Mouse (Mus musculus): ENCODE measurements around the gene Foxb2.
"Not testable (repeated sequence)": the region's sequence is repeated elsewhere in the genome, so short reads cannot be mapped to it uniquely, and the experiment has no call there.

The Foxb2 gene

DNA sequence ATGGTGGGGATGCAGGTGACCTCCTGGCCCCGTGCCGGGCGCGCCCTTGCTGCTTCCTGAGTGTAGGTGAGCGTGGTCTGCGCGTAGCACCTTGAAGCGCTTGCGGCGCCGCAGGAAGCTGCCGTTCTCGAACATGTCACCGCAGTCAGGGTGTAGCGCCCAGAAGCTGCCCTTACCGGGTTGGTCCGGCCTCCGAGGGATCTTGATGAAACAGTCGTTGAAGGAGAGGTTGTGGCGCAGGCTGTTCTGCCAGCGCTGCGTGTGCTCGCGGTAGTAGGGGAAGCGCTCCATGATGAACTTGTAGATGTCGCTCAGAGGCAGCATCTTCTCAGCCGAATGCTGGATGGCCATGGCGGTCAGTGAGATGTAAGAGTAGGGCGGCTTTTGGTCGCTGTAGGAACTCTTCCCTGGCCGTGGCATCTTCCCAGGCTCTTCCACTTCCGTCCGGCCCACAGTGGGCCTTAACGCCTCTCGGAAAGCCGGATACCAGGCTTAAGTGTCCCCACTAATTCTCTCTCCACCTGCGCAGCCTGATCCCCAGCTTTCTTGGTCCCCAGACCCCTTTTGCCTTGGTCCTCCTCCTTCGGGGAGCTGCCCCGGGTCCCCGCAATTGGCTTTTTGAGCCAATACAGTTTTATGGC lies at the start of gene Foxb2:
TSS of gene Foxb2 (minus strand) at position 585 of the 641 bp plus-strand sequence.
- peak; percentile 24 to 40 for DNase-seq

DNA sequence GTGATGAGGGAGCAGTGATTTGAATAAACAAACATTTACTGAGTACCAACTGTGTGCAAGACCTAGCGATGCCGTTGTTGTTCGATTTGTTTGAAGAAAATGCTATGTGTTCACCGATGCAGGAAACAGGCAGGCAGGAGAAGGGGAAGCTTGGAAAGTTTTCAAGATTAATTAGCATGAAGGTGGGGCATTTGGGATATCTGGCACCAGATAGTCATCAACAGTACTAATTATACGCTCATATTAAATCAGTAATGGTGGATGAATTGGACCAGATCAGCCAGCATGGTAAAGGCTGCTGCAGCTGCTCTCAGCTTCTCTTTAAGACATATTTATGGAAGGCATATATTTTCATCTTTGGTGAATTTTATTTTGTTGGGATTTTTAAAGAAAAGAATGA lies 37.9 kb upstream of the Foxb2 start:
- DNase-seq: no peak

DNA sequence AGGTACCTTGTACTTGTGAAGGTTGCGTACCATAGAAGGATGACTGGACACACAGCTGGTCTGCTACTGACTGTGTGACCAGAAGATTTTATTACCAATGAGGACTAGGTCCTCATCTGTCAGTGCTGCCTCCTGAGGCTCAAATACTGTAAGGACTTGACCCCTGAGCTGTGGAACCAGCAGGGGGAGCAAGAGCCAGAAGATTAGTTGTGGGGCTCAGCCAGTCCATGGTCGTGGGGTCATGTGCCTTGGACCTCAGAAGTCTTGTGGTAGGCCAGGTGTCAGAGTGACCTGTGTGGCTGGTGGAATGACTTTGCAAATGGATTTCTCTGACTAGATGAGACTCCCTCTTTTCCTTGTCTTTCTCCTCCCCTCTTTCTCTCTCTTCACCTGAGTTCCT lies 29.5 kb upstream of the Foxb2 start:
- peak in 1 of 2 experiments; percentile 4 for DNase-seq

DNA sequence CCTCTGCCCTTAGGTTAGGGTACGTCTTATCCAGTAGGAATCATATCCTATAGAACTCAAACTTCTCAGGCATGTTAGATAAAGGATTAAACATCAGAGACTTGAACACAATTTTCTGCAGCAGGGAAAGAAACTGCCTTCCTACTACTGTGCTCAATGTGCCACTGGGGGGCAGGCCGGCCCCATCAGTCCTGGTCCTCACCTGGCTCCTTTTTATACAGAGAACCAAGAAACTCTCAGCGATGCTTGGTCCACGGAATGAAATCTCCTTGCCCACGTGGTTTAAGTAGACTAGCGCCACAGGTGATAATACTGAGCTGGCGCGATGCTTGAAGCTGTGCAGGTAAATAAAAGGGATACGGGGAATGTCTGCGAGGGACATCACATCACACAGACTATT lies 26.1 kb upstream of the Foxb2 start:
- DNase-seq: no peak

DNA sequence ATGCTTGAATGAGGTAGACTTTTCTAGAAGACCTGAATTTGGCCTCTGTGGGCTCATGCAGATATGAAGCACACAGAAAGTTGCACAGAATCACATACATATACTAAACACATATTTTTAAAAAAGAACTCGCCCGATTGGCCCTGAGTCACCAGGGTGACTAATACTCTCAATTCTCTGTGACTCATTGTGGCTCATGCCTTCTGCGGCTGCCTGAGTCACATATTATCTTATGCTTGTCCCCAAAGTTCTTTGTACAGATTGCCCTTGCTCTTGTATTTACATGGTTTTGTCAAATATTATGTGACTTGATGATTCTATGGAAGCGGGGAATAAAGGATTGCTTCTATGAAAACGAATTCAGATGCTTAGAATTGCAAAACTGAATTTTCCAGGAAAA lies 25.0 kb upstream of the Foxb2 start:
- DNase-seq: no peak

DNA sequence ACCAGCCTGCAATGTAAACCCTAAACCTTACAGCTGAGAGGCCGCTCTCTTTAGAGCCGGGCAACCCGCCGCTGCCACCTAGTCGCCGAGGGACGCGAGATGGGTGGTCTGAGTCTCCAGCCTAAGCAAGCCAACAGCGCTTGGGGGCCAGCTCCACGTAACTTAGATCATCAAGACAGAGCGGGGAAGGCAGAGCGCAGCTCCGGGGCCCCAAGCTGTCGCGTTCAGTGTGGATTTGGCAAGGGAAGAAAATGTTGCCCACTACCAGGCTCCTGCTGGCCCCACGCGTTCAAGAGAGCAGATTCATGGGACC lies 2.8 kb upstream of the Foxb2 start:
- no peak for DNase-seq

DNA sequence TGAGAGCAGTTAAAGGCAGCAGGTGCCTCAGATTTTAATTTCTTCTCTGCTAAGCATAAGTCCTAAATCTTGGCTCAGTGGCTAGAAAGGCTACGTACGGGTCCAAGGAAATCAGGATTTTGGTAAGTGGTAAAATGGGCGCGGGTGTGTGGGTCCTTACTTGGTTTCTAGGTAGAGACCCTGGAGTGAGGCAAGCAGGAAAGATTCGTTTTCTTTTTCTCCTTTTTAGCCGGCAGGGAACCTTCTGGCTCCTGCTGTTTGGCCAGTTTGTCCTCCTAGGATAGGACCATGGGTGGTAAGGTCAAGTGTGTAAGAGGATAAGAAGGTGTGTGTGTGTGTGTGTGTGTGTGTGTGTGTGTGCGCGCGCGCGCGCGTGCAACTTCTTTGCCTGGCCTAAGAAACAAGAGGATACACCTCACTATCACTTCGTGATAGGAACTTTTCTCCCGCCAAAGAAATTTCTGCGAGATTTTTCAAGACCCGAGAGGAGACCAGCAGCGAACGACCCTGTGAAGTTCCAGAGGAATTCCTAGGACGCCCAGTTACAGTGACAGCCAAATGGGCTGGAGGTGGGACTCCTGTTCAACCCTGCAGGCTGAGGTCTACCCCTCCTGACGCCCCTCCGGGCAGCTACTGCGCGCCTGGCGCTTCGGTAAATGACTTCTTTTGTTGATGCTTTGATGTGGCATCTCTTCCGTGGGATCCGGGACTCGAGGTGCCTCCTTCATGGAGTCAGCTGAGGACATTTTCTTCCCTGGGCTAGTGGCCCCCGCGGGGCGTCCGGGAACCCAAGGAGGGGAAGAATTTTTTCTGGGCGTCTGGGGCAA lies 2.2 kb upstream of the Foxb2 start:
- no peak for DNase-seq

DNA sequence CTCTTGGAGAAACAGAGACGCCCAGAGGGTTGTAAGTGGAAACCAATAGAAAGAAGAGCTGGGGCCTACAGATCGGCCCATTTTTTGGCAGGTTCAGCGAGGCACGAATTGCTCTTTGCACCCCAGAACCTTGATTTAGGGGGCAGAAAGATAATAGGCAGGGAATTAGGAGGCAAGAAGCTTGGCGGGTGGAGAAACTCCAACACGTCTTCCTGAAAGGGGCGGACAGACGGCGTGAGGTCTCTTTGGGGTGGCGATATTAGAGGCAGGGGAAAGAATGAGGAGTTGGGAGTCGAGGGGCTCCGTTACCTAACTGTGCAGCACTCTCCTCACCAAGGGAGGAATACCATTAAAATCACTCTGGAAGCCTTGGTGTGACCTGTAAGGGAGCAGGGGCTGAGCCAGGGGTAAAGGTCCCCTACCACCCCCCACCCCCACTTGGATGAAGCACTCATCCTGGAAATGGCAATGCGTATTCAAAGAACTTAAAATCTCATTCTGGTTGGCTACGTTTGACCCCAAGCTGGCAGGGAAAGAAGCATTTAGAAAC lies 1.5 kb upstream of the Foxb2 start:
- no peak for DNase-seq

DNA sequence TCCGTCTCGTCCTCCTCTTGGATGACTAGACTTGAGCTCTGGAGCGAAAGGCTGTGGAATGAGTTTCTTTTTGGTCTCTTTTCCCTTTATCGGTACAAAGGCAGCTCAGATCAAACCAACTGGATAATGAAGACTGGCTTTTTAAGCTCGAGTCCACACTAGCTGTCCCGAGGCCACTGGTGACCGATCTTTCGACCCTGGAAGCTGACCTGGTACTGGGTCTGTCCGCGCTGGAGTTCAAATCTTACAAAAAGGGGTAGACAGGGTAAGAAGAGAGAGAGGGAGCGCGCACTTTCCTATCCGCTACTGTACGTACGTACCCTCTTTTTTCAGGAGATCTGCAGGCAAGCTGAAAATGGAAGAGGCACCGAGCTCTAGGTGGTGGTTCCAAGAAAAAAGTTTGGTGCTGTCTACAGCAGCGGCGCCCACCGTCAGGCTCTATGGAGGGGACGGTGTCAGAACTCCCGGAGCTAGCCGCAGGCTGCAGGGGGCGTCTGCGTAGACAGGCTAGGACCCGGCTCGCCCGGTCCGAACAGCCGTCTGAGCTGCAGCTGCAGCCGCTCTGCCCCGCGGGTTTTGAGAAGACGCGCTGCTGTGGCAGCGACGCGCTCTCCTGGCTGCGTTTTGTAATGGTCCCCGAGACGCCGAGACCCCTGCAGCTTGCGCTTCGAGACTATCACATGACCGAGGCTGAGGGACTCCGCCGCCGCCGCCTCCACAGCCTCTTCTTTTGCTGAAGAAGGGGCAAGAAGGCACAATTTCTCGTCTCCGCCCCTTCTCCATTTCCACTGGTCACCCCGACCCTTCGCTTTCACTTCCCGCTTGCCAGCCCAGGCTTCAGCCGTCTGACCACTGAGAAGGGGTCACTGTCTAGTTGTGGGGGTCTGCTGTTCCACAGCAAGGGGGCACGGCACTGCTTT lies 597 bp upstream of the Foxb2 start:
- DNase-seq: peak in 1 of 2 experiments; percentile 22

DNA sequence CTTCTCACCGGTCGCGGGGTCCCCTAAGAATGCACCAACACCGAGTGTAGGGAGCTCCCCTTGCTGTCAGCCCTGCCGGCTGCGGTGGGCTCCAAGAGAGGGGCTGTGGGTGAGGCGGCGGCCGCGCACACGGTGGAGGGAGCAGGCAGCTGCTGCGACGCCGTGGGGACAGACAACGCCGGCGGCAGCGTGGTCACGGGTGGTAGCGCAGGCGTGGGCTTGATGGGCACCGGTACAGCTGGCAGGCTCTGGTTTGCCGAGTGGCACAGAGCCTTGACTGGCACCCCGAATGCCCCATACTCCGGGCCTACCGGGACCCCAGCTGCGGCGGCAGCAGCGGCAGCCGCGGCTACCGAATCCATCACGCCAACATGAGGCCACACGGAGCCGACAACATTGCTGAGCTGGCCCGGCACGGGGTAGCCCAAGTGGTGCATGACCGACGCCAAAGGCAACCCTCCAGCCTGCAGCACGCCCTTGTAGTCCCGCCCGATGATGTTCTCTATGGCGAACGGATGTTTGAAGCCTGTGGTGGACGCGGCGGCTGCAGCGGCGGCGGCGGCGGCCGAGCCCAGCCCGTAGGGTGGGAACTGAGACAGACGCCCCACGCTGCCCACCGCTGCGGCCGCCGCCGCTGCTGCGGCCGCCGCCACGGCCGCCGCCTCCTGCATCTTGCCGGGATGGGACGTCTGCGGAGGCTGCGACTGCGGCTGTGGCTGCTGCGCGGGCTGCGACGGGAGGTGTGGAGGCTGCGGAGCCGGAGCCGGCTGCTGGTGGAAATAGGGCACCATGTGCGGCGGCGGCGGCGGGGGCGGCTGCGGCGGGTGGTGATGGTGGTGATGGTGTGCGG lies 1.0 kb downstream of the Foxb2 start:
- peak; percentile 34 to 45 for DNase-seq

DNA sequence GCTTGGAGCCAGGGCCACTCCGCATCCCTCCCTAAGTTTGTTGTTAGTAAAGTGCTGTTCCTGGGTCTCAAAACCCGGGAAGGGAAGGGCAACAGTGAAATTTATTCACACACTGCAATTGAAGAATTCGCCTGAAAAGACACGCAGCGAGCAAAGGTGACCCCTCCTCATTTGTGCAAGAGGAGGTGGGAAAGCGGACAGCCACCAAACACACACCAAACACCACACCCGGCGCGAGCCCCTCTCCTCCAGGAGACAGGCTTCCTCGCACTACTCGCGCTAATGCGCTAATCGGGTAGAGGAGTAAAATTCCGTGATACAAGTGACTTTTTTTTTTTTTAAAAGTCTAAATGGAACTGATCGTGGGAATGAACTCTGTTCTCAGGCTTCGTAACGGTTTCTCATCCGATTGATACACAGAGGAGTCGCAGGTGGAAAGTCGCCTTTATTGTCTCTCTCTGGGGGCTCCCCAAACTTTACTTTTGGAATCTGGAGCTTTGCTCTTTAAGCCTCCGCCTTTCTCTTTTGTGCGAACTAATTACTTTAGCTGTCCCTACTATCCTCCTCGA lies 2.3 kb downstream of the Foxb2 start:
- peak in 1 of 2 experiments; percentile 16 for DNase-seq

DNA sequence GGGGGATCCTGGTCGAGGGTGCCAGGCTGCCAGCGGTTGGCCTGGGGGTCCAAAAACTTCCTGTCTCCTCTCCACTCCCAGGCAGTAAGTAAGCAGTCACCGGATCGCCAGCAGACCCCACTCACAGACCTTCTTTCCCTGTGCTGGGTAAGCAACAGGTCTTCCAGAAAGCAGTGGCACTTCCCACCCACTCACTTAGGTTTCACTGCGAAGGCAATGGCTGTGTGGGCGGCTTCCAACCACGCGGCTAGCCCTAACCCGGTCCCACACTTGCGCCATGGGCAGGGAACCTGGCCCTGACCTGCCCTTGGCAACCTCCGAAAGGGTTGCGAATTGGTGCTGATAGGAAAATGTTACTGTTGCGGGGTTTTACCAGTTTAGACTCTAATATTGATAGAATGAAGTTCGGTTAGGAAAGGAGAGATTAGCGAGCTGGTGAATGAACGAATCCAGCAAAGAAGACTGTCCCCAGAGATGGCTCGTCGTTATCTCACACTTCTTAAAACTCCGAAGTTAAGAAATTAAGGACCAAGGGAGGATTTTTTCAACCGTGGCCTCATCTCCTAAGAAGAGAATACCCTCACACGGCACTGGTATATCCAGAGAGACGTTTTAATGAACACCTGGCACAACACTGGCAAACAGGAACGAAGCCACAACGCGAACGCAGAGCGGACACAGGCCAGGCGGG lies 3.0 kb downstream of the Foxb2 start:
- peak in 1 of 2 experiments; percentile 14 for DNase-seq

DNA sequence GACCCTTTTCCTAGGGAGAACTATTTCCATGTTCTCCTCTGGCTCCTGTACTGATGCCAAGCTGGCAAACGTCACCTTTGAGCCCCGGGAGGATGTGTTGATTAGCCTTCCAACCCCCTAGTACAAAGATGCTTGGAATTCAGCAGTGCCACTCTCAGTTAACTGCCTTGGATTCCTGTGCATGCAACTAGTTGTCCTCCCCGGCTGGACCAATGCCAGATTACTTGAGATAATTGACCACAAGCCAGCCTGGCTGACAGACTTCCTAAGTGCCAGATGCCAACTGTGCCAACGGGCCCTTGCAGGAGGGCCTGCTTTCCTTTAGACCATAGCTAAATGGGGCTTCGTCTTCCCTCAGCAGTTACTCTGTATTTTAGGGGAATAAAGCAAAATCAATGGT lies 5.1 kb downstream of the Foxb2 start:
- DNase-seq: no peak

DNA sequence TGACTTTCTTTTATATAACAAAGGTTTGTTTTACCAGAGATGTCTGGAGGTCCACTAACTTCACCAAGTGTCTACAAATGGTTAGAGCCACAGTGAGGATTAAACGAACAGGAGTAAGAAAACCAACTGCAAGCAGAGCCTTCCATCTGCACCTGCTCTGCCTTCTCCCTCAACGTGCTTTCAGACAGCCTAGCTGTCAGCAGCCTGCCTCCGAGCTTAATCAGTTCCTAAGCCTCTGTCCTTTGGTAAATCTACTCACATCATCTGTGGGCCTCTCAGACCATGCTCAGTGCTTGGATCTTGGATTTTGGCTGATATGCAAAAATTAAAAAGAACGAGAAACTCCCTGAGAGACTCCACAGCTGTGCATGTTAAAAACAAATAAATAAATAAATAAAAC lies 15.0 kb downstream of the Foxb2 start:
- DNase-seq: no peak

DNA sequence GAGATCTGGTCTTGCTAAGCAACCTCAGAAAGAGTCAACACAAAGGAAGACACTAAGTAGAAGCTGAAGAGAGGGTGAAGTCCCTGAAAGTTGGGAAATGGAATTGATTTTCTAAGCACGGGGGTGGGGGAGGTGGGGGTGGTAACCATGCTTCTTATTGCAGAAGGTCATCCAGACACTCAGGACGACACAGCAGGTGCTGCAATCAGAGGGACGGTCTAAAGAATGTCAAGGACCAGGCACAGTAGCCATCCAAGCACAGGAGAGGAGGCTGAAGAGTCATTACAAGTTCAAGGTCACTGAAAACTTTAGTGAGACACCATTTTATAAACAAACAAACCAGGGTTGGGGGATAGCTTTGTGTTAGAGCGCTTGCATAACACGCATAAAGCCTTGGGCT lies 16.9 kb downstream of the Foxb2 start:
- no peak for DNase-seq

DNA sequence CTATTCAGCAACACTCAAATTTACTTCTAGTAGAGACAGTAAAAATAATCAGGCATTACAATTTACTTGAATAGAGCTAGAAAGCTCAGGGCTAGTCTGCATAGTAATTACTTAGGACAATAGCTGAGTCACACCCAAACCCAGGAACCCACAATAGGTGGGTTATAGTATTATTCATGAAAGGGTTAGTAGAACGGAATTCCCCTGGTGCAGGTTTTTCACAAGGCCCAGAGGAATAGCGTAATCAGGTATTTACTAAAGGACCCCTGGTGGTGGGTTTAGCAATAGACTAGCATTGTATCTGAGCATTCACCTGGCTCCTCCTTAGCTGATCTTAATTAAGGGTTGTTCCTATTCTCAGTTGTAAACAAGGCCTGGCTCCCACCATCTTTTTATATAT lies 29.5 kb downstream of the Foxb2 start:
- not testable (repeated sequence) for DNase-seq

DNA sequence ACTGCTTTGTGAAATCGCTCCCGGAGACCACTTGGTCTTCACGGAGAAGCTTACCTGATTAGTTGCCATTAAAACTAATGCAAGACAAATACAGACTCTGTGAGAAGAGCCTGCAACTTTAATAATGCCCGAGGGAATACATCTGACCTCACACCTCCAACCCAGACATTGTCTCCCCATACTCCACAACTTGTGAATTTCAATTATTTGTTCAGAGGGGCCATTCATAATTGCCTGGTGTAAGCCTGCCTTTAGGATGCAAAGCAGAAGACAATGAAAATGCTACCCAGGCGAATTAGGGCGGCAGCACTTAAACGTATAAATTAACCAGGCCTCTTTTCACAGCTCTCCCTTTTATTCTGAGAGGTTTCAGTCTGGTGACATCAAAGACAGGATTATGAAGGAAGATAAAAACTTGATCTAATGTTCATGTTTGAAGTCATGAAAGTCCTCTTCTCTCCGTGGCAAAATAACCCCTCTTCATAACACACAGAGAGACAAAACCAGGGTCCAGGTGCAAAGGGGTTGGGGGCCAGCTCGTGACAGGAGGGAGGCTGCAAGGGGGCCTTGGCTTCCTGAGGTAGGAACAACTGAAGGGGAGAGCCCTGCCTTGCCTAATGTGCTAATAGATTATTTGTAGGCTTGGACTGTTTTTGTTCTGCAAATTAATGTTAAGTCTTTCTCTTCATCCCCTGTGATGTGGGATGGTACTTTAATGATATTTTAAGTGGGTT lies 31.9 kb downstream of the Foxb2 start:
- DNase-seq: no peak

DNA sequence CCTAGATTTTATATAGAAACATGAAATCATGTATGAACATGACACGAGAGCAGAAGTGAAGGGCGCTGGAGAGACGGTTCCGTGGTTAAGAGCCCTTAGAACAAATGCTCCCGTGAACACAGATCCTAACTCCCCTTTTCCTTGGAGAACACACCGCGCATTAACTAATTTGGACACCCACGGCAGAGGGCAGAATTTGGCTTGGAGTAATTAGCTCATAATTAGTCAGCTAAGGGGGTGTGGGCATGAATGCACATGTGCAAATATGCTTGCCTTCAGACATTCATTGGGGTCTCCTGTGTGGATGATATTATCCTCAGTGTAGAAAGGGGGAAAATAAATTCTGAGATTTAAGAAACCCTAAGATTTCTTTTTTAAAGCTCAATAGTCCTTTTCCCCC lies 32.6 kb downstream of the Foxb2 start:
- no peak for DNase-seq

DNA sequence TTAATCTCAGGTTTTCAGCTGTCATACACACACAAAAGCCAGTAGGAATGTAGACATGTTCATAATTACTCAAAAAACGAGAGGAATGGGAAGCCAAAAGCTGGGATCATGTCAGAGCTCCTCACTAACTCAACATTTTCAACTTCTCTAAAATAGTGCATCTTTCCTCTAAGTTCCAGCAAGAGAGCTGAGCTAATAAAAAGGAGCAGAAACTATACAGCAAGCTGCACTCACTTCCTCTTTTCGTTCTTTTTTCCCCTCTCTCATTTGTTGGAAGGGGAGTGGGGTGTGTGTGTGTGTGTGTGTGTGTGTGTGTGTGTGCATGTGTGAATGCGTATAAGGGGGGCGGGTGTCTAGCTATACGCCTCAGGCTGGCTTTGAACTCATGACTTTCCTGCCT lies 45.9 kb downstream of the Foxb2 start:
- no peak for DNase-seq

DNA sequence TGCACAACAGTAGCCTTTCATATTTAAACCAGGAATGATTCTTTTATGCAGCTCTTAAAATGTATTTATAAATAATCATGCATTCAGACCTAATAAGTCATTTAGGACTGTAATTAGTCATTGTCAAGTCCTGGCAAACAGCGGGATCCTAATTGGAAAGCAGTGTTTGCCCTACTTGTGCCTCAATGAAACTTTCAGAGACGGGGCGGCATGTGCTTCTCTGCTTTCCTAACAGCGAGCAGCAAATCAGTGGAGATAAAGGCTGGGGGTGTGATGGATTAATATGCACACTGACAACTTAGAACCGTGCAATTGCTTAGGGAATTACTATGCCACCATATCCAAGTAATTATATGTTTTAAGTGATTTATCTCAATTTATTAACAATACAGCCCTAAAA lies 48.4 kb downstream of the Foxb2 start:
- DNase-seq: no peak

Measured in B cell, adult 2 months (primary cell).